Mouse (Mus musculus): ENCODE data around the gene Adcy9. TPM values are rescaled to one million over a fixed set of nuclear protein-coding genes. Genes with fewer than 3 reads are reported as not detected.

Adcy9 gene
- total and polyA plus RNA-seq, 2 experiments, result 15.0 to 23.0 TPM

GRCm38 (mm10) chr16:4412298-4412697 is 8.0 kb downstream of the Adcy9 start:
- DNase-seq (ENCODE audit: extremely low read depth, low read depth, low spot score), result no peak
- TF ChIP-seq POLR2A (IDR thresholded peaks at IDR 0.05; ENCODE audit: extremely low read depth, insufficient read depth, low read length), result no peak
- TF ChIP-seq CTCF (IDR thresholded peaks at IDR 0.05; ENCODE audit: low read depth, low read length), result no peak
- Histone ChIP-seq H3K4me3 (ENCODE audit: insufficient read depth, low read depth, low read length) (no peak overlapping the region), H3K9ac (ENCODE audit: low read depth, low read length) (no peak overlapping the region), H3K79me2 (ENCODE audit: control insufficient read depth, insufficient read depth, low read length) (peaks cover 46% of the 10 kb centered on the region), H3K4me1 (ENCODE audit: control insufficient read depth, insufficient read depth, low read length) (peaks cover 31% of the 10 kb centered on the region), H3K27me3 (ENCODE audit: control insufficient read depth, insufficient read depth, low read length) (no peaks in the 10 kb centered on the region), H3K36me3 (ENCODE audit: control insufficient read depth, insufficient read depth, low read length) (peaks cover 9% of the 10 kb centered on the region), H3K27ac (replicated peaks; ENCODE audit: insufficient read depth, low read depth, low read length) (no peak overlapping the region)
- WGBS, result 88% methylated on average over 4 of the region's 4 CpGs

GRCm38 (mm10) chr16:4411296-4411695 is 9.0 kb downstream of the Adcy9 start:
- TF ChIP-seq POLR2A (IDR thresholded peaks at IDR 0.05; ENCODE audit: extremely low read depth, insufficient read depth, low read length) (no peak), CTCF (IDR thresholded peaks at IDR 0.05; ENCODE audit: low read depth, low read length) (no peak)
- Histone ChIP-seq H3K27me3 (ENCODE audit: control insufficient read depth, insufficient read depth, low read length) (no peaks in the 10 kb centered on the region), H3K4me1 (ENCODE audit: control insufficient read depth, insufficient read depth, low read length) (peaks cover 29% of the 10 kb centered on the region), H3K9ac (ENCODE audit: low read depth, low read length) (no peak overlapping the region), H3K4me3 (ENCODE audit: insufficient read depth, low read depth, low read length) (no peak overlapping the region), H3K36me3 (ENCODE audit: control insufficient read depth, insufficient read depth, low read length) (peaks cover 9% of the 10 kb centered on the region), H3K27ac (replicated peaks; ENCODE audit: insufficient read depth, low read depth, low read length) (no peak overlapping the region), H3K79me2 (ENCODE audit: control insufficient read depth, insufficient read depth, low read length) (peaks cover 46% of the 10 kb centered on the region)
- 63% methylated on average over 2 of the region's 2 CpGs for WGBS
- DNase-seq (ENCODE audit: extremely low read depth, low read depth, low spot score), result no peak

- Histone ChIP-seq H3K9ac (ENCODE audit: low read depth, low read length) (no peak overlapping the region), H3K27me3 (ENCODE audit: control insufficient read depth, insufficient read depth, low read length) (no peaks in the 10 kb centered on the region), H3K79me2 (ENCODE audit: control insufficient read depth, insufficient read depth, low read length) (peaks cover 30% of the 10 kb centered on the region), H3K36me3 (ENCODE audit: control insufficient read depth, insufficient read depth, low read length) (peaks cover 6% of the 10 kb centered on the region), H3K4me1 (ENCODE audit: control insufficient read depth, insufficient read depth, low read length) (peaks cover 22% of the 10 kb centered on the region), H3K27ac (replicated peaks; ENCODE audit: insufficient read depth, low read depth, low read length) (0 out of 2 replicates have a peak overlapping the region, but pooled peaks have one; percentile 5), H3K4me3 (ENCODE audit: insufficient read depth, low read depth, low read length) (no peak overlapping the region)
- TF ChIP-seq CTCF (IDR thresholded peaks at IDR 0.05; ENCODE audit: low read depth, low read length) (no peak), POLR2A (IDR thresholded peaks at IDR 0.05; ENCODE audit: extremely low read depth, insufficient read depth, low read length) (no peak)
- no peak for DNase-seq (ENCODE audit: extremely low read depth, low read depth, low spot score)
- 73% methylated on average over 2 of the region's 2 CpGs for WGBS
Observed at GRCm38 (mm10) chr16:4407536-4407935, 12.8 kb downstream of the Adcy9 start.

GRCm38 (mm10) chr16:4406706-4407105 is 13.6 kb downstream of the Adcy9 start:
- H3K4me3 ChIP-seq (ENCODE audit: insufficient read depth, low read depth, low read length), result no peak overlapping the region
- TF ChIP-seq POLR2A (IDR thresholded peaks at IDR 0.05; ENCODE audit: extremely low read depth, insufficient read depth, low read length), result no peak
- TF ChIP-seq CTCF (IDR thresholded peaks at IDR 0.05; ENCODE audit: low read depth, low read length), result no peak
- 74% methylated on average over 4 of the region's 4 CpGs for WGBS
- no peak for DNase-seq (ENCODE audit: extremely low read depth, low read depth, low spot score)
- no peaks in the 10 kb centered on the region for H3K27me3 ChIP-seq (ENCODE audit: control insufficient read depth, insufficient read depth, low read length)
- H3K36me3 ChIP-seq (ENCODE audit: control insufficient read depth, insufficient read depth, low read length), result peaks cover 2% of the 10 kb centered on the region; the same call in 1 of the 2 replicates
- peaks cover 25% of the 10 kb centered on the region for H3K79me2 ChIP-seq (ENCODE audit: control insufficient read depth, insufficient read depth, low read length)
- H3K27ac ChIP-seq (replicated peaks; ENCODE audit: insufficient read depth, low read depth, low read length), result peak overlapping the region; percentile 45; the same call in 1 of the 2 replicates
- peaks cover 20% of the 10 kb centered on the region for H3K4me1 ChIP-seq (ENCODE audit: control insufficient read depth, insufficient read depth, low read length)
- no peak overlapping the region for H3K9ac ChIP-seq (ENCODE audit: low read depth, low read length)

- H3K27ac ChIP-seq (replicated peaks; ENCODE audit: insufficient read depth, low read depth, low read length), result peak overlapping the region; percentile 78
- H3K36me3 ChIP-seq (ENCODE audit: control insufficient read depth, insufficient read depth, low read length), result no peaks in the 10 kb centered on the region
- TF ChIP-seq CTCF (IDR thresholded peaks at IDR 0.05; ENCODE audit: low read depth, low read length) (no peak), POLR2A (IDR thresholded peaks at IDR 0.05; ENCODE audit: extremely low read depth, insufficient read depth, low read length) (no peak)
- H3K9ac ChIP-seq (ENCODE audit: low read depth, low read length), result no peak overlapping the region; the same call in 1 of the 2 replicates
- WGBS, result 78% methylated on average over 6 of the region's 6 CpGs
- no peak for DNase-seq (ENCODE audit: extremely low read depth, low read depth, low spot score)
- H3K4me3 ChIP-seq (ENCODE audit: insufficient read depth, low read depth, low read length), result no peak overlapping the region
- H3K27me3 ChIP-seq (ENCODE audit: control insufficient read depth, insufficient read depth, low read length), result no peaks in the 10 kb centered on the region
- H3K79me2 ChIP-seq (ENCODE audit: control insufficient read depth, insufficient read depth, low read length), result peaks cover 23% of the 10 kb centered on the region
- peaks cover 19% of the 10 kb centered on the region for H3K4me1 ChIP-seq (ENCODE audit: control insufficient read depth, insufficient read depth, low read length)
Observed at GRCm38 (mm10) chr16:4406047-4406586, 14.2 kb downstream of the Adcy9 start.
